Mouse (Mus musculus): ENCODE results near the gene Ift88.

DNA sequence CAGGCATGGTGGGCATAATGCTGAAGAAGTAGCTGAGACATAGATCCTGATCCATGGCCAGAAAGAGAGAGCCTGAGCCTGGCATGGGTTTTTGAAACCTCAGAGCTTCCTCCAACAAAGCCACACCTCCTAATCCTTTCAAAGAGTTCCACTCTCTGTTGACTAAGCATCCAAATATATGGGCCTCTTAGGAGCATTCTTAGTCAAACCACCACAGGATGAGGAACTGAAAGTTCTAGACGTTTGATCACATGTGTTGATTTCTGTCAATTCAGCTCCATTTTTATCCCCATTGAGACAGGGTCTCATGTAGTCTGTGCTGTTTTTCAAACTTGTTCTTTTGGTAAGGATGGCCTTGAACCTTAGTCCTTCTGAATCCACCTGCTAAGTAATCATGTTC lies 28.7 kb downstream of the Ift88 start:
- TF ChIP-seq CTCF (IDR thresholded peaks at IDR 0.05; ENCODE audit: control insufficient read depth, insufficient read depth, insufficient read length) (no peak), CEBPB (IDR thresholded peaks at IDR 0.05; ENCODE audit: low read depth) (no peak), MYOG (IDR thresholded peaks at IDR 0.05; ENCODE audit: control insufficient read depth, extremely low read depth, insufficient read length) (no peak), MYOD1 (IDR thresholded peaks at IDR 0.05; ENCODE audit: control insufficient read depth, insufficient read length, low read depth) (no peak), USF1 (IDR thresholded peaks at IDR 0.05; ENCODE audit: low read depth) (no peak), MAX (IDR thresholded peaks at IDR 0.05) (no peak)

All from C2C12 (cell line).